Mouse (Mus musculus) left cerebral cortex, postnatal 25 days (tissue): ENCODE measurements around the gene Crnkl1. TPM values are rescaled to one million over a fixed set of nuclear protein-coding genes. Genes with fewer than 3 reads are reported as not detected.
A peak's percentile ranks its signal among the peaks of the same experiment; 100 is the strongest.

Source experiments
- DNase-seq, 2 experiments: peaks; one replicate each; pipeline ENCODE4 v3.0.0; 2022; ENCODE audit warnings: low spot score in 2 of 2, mixed read lengths in 1 of 2
- intact Hi-C: fragments of 180-260 bp; cut with DNase I; formaldehyde crosslinking; loops from one replicate; pipeline ENCODE4 v1.15.1; 2025
- total RNA-seq, 2 experiments: library from RNA; stranded (reverse); gene quantifications; 2 replicates each; pipeline ENCODE4 v1.2.3; 2021

Crnkl1 gene
- 10 to 100 TPM; 19.5 to 20.2 TPM for total RNA-seq

DNA sequence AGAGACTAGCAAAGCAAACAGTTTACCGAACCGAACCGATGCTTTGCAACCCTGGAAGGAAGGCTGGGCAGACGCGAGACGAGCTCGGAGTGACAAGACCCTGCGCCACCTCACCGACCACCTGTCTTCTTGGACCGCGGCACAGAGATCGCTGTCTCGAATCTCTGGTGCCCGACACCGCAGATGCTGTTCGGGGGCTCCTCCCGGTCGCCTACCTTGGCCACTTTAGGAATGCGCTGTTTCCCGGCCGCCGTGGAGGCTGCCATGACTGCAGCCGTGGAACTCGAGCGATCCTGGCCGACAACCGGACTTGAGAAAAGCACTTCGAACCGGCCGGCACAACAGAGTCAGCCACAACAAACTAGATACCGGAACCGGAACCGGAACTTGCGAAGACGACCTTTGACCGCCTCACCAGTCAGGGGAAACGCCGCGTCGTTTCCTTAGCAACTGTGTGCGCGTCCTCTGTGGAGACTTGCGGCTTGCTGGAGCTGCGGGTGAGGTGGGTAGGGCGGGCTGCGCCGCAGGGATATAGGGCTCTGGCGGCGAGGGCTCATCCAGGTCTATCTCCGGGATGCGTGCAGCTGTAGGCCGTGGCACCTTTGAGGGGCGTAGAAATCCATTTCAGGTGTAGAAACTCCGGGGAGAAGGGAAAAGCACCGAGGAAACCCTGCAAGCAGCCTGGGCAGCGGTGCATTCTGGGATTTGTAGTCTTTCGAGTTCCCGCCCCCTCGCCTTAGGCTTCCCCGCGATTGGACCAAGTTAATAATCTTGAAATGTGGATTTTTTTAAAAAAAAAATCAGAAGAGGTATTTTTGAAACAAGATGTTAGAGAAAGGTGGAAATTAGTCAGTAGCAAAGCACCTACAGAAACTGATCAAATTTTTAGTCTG lies at the start of gene Crnkl1, which contains the start of gene Cfap61:
Gene Crnkl1, minus strand, starts transcription at position 676 of the 893 bp plus-strand sequence.
Gene Cfap61, plus strand, starts transcription at position 446 of the 893 bp plus-strand sequence.
- DNase-seq = peak; percentile 97
- intact Hi-C loops = no loop called here

GRCm38 (mm10) chr2:145982317-145983045 lies 47.7 kb upstream of the Crnkl1 start:
- intact Hi-C loops = no loop called here

GRCm38 (mm10) chr2:145981699-145982112 lies 46.9 kb upstream of the Crnkl1 start:
- intact Hi-C loops = no loop called here
- DNase-seq = no peak

More at GRCm38 (mm10) chr2:145982317-145983045, 47.7 kb upstream of the Crnkl1 start:
- DNase-seq = no peak

DNA sequence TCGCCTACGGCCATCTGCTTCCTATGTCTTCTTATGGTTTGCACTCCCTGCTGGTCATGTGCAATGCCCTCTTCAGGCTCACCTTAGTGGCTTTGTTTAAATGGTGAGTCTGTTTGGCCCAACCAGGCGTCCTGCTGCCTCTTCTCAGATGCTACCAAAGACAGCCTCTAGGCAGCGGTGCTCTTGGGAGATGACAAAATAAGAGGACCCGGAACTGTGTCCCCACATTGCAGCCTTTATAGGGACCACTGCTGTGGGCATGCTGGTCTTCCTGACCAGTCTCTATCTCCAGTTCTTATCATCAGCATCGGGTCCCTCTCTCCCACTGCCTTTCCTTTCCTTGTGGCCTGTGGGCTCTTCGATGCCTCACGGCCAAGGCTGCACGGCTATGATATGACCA lies 46.1 kb upstream of the Crnkl1 start:
- no peak for DNase-seq
- intact Hi-C loops = no loop called here

GRCm38 (mm10) chr2:145979616-145980015 lies 44.8 kb upstream of the Crnkl1 start:
- intact Hi-C loops = no loop called here
- DNase-seq = no peak

GRCm38 (mm10) chr2:145972571-145972970 lies 37.8 kb upstream of the Crnkl1 start:
- intact Hi-C loops = no loop called here
- no peak for DNase-seq

- intact Hi-C loops = no loop called here
- DNase-seq = no peak
These were observed 36.6 kb upstream of the Crnkl1 start for GRCm38 (mm10) chr2:145971237-145972010.

DNA sequence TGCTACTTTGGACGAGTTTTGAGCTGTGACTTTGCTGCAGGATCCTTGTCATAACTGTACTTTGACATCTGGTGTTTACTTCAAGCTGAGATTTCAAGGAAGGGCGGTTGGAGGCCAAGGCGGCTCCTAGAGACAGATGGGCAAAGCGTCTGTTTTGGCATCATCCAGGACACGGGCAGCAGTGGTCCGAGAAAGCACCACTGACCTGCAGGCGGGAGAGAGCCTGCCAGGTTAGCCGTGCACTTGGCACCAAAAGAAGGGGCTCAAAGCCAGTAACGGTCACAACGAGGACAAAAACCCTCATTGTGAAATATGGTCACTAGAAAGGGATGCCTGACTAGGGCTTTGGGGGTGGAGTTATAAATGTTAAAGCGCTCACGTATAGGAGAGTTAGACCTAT lies 35.9 kb upstream of the Crnkl1 start:
- DNase-seq = no peak
- intact Hi-C loops = no loop called here

DNA sequence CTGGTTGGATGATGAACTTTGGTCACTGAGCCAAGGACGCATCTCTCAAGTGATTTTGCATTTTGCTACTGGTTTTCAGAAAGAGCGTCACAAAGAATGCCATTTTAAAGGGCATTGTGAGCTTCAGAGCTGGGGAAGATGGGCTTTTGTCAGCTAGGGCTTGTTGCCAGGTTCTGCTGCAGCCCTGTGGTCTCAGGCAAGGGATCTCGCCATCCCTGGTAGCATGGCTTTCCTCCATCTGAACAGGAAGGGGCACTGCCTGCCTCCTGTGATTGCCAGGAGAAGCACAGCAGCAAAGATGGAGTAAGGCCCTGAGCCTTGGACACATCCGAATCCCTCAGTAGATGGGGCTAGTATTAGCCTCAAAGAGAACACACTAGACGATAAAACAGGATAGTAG lies 27.0 kb upstream of the Crnkl1 start:
- intact Hi-C loops = no loop called here

GRCm38 (mm10) chr2:145958551-145958950 lies 23.7 kb upstream of the Crnkl1 start:
- intact Hi-C loops = loop anchor here (5.0 to 10.0 kb wide), 2 partner anchors 264 to 656 kb away; partner anchors contain the start of gene Insm1
- DNase-seq = no peak

More for the DNA sequence above, 27.0 kb upstream of the Crnkl1 start:
- DNase-seq = no peak

DNA sequence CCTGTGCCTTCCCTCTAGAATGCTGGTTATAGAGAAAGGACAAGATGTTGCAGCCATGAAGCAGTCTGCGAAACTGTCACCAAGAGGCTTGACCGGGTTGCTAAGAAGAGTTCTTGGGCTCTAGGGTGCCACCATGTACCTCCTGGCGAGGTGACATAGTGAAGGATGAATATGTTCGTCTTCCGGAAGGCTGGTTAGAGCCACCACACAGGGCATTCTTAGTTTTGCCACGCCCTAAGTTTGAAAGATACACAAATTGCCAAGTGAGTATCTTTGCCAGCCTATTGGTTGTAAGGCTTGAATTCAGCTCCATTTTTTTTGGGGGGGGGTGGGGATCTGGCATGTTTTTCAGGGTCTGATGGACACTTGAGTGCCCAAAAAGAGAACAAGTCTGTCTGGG lies 23.3 kb upstream of the Crnkl1 start:
- DNase-seq = no peak
- intact Hi-C loops = loop anchor here (5.0 to 10.0 kb wide), 2 partner anchors 264 to 657 kb away; partner anchors contain the start of gene Insm1

DNA sequence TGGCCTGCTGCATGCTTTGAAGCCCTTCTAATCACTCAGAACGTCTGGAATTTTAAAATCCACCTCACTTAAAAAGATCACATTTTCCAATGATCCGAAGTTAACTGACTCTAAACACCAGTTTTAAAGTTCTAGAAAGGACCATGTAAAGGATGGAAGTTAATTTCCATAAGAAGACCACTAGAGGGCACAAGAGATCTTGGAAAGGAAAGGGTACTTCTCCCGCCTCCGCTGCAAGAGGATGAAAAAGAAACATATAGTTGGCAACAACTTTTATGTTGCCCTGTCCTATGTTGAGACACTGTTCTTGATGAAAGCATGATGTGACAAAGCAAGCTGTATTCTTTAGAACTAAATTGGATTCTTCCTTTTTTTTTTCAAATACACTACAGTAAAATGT lies 22.6 kb upstream of the Crnkl1 start:
- intact Hi-C loops = loop anchor here (1.0 to 10.0 kb wide), 3 partner anchors 265 to 657 kb away; partner anchors contain the start of gene Insm1
- DNase-seq = peak in 1 of 2 experiments; percentile 37

- DNase-seq = no peak
- intact Hi-C loops = loop anchor here (5.0 to 10.0 kb wide), 2 partner anchors 266 to 658 kb away; partner anchors contain the start of gene Insm1
These were observed 21.5 kb upstream of the Crnkl1 start for GRCm38 (mm10) chr2:145956318-145956717.

GRCm38 (mm10) chr2:145955844-145956243 lies 21.0 kb upstream of the Crnkl1 start:
- intact Hi-C loops = loop anchor here (5.0 to 10.0 kb wide), 2 partner anchors 266 to 659 kb away; partner anchors contain the start of gene Insm1

DNA sequence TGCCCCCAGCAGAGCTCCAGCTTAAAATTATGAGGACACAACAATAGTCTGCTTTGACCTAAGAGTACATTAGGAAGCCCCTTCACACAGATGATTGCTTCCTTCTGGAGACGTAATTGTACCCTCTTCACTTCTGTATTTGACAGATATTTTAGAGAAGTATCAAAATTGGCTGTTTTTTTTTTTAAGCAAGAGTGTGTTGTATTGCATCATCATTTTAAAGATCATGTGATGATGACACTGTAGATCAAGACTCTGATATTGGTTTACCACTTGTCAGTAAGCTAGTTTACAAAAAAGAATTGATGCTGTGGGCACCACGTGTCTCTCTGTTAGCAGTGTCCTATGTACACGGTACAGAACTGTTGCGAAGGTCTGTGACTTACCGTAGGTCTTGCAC lies 17.9 kb upstream of the Crnkl1 start:
- no peak for DNase-seq
- intact Hi-C loops = loop anchor here (10.0 kb wide), 1 partner anchor 662 kb away; no protein-coding TSS in a partner anchor

More at GRCm38 (mm10) chr2:145955844-145956243, 21.0 kb upstream of the Crnkl1 start:
- no peak for DNase-seq

DNA sequence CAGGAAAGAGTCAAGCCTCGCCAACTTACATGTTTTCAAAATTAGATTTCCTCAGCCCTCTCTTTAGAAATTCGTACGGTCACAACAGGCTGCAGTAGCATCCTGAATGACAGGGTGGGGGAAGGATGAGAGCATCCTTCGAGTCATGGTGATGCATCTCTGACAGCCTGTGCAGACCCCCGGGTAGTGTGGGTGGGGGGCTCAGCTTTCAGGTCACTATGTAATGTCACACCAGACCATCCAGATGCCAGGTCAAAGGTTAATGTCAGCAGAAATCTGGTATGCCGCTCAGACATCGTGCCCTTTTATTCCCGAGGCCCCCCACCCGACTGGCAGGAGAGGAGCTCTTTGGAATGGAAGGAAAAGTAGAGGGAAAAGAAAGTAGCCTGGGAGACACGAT lies 15.4 kb upstream of the Crnkl1 start:
- intact Hi-C loops = loop anchor here (10.0 kb wide), 1 partner anchor 665 kb away; no protein-coding TSS in a partner anchor
- no peak for DNase-seq

GRCm38 (mm10) chr2:145949475-145950068 lies 14.8 kb upstream of the Crnkl1 start:
- intact Hi-C loops = loop anchor here (10.0 kb wide), 1 partner anchor 665 kb away; no protein-coding TSS in a partner anchor
- no peak for DNase-seq

DNA sequence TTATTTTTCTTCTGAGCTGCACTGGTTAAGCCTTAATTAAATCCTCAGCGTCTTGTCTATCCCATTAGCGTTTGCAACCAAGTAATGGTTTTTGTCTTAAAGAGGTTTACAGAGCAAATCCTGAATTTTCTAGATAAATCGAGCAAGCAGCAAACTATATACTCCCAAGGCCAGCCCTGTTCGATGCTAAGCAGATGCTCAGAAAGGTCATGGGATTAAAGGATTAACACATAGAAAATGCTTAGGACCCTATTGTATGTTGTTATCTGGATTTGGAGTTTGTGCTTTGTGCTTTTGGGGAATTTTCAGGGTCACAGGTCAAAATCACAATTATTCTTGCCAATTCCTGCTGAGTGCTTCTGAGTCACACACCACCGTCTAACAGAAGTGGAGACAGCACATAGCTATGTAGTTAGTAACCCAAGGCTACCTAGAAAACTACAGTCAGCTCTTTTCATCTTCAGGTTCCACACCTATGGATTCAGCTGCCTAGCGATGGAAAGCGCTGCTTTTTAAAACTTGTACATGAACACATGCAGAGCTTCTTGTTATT lies 13.7 kb upstream of the Crnkl1 start:
- intact Hi-C loops = no loop called here
- DNase-seq = no peak
